Mouse (Mus musculus) brain, embryonic 14.5 days (tissue): ENCODE results near the gene Itih3. TPM values are rescaled to one million over a fixed set of nuclear protein-coding genes. Genes with fewer than 3 reads are reported as not detected.

Experiments
- DNase-seq: peaks from one replicate; pipeline ENCODE4 v3.0.0-alpha.2; 2011; ENCODE audit warnings: low read depth
- CTCF ChIP-seq: fragments of 200-500 bp; IDR thresholded peaks from 2 replicates; pipeline ENCODE4 v1.5.1; 2012; ENCODE audit warnings: inconsistent platforms, mild to moderate bottlenecking, moderate library complexity, borderline replicate concordance; ENCODE audit not compliant: insufficient read depth, insufficient read length; ENCODE audit errors: extremely low read depth
- POLR2A ChIP-seq: fragments of 200-500 bp; IDR thresholded peaks from 2 replicates; pipeline ENCODE4 v1.6.1; 2012; ENCODE audit warnings: mild to moderate bottlenecking, inconsistent platforms, borderline replicate concordance; ENCODE audit not compliant: poor library complexity, insufficient read depth, insufficient read length, severe bottlenecking; ENCODE audit errors: extremely low read depth
- polyA plus RNA-seq: library from polyadenylated mRNA; depleted of rRNA; stranded (reverse); fragments of >200 nt; gene quantifications from 2 replicates; pipeline ENCODE4 v1.2.3, GENCODE M21; 2012

Itih3 gene
- polyA plus RNA-seq, 1 experiment = 1.7 TPM

GRCm38 (mm10) chr14:30925492-30925891 is 1.9 kb upstream of the Itih3 start:
- DNase-seq = no peak

GRCm38 (mm10) chr14:30922053-30922670 is 1.4 kb downstream of the Itih3 start:
- peak; percentile 70 for DNase-seq
- TF ChIP-seq CTCF (no peak), POLR2A (no peak)

More at GRCm38 (mm10) chr14:30925492-30925891, 1.9 kb upstream of the Itih3 start:
- TF ChIP-seq POLR2A (no peak), CTCF (no peak)

- DNase-seq = no peak
- TF ChIP-seq CTCF (no peak), POLR2A (no peak)
Observed at GRCm38 (mm10) chr14:30916516-30916915, 7.0 kb downstream of the Itih3 start.

GRCm38 (mm10) chr14:30913404-30913803 is 10.2 kb downstream of the Itih3 start:
- DNase-seq = peak; percentile 20
- TF ChIP-seq POLR2A = no peak

- no peak for DNase-seq
- TF ChIP-seq CTCF = no peak
- TF ChIP-seq POLR2A = no peak
Observed at GRCm38 (mm10) chr14:30912641-30913040, 10.9 kb downstream of the Itih3 start.

- DNase-seq = no peak
- TF ChIP-seq CTCF = no peak
- no peak for TF ChIP-seq POLR2A
Observed at GRCm38 (mm10) chr14:30911141-30911540, 12.4 kb downstream of the Itih3 start.

- no peak for TF ChIP-seq POLR2A
- no peak for TF ChIP-seq CTCF
- no peak for DNase-seq
Observed at GRCm38 (mm10) chr14:30907814-30908265, 15.7 kb downstream of the Itih3 start.

- TF ChIP-seq CTCF (no peak), POLR2A (no peak)
- DNase-seq = no peak
Observed at GRCm38 (mm10) chr14:30906001-30906400, 17.6 kb downstream of the Itih3 start.

- no peak for TF ChIP-seq POLR2A
- TF ChIP-seq CTCF = no peak
Observed at GRCm38 (mm10) chr14:30904307-30904706, 19.3 kb downstream of the Itih3 start.

GRCm38 (mm10) chr14:30903036-30903435 is 20.5 kb downstream of the Itih3 start:
- no peak for DNase-seq

More at GRCm38 (mm10) chr14:30904307-30904706, 19.3 kb downstream of the Itih3 start:
- DNase-seq = no peak

GRCm38 (mm10) chr14:30902628-30903027 is 20.9 kb downstream of the Itih3 start:
- no peak for TF ChIP-seq POLR2A
- TF ChIP-seq CTCF = no peak
- DNase-seq = no peak

More at GRCm38 (mm10) chr14:30903036-30903435, 20.5 kb downstream of the Itih3 start:
- TF ChIP-seq CTCF (no peak), POLR2A (no peak)

- TF ChIP-seq CTCF (no peak), POLR2A (no peak)
- DNase-seq = peak; percentile 34
Observed at GRCm38 (mm10) chr14:30899972-30900371, 23.6 kb downstream of the Itih3 start.

GRCm38 (mm10) chr14:30888271-30888732 is 35.3 kb downstream of the Itih3 start:
- TF ChIP-seq POLR2A (no peak), CTCF (no peak)
- peak; percentile 24 for DNase-seq
